Mouse (Mus musculus) forebrain, embryonic 14.5 days (tissue): Measurements from ENCODE around the gene Lyrm7. TPM values are rescaled to one million over a fixed set of nuclear protein-coding genes. Genes with fewer than 3 reads are reported as not detected.

ENCODE experiments used
- ATAC-seq: fragments of 200-750 bp; cut with Nextera tagmentation; 2 replicates; pipeline ENCODE4 v1.8.0; 2017; ENCODE audit warnings: mild to moderate bottlenecking, moderate library complexity
- DNase-seq: peaks from one replicate; pipeline ENCODE4 v3.0.0-alpha.2; 2015; ENCODE audit warnings: low spot score
- H3K27ac ChIP-seq: fragments of 300-500 bp; sonication (generic); 2 replicates; pipeline ENCODE4 v1.5.1; 2014; ENCODE audit warnings: low read depth, mild to moderate bottlenecking, control low read depth, low read length, moderate library complexity
- H3K27me3 ChIP-seq: fragments of 300-500 bp; sonication (generic); replicated peaks from 2 replicates; pipeline ENCODE4 v1.6.1; 2014; ENCODE audit warnings: low read length, control low read depth, mixed read lengths; ENCODE audit not compliant: control insufficient read depth, insufficient read depth
- H3K36me3 ChIP-seq: fragments of 300-500 bp; sonication (generic); 2 replicates; pipeline ENCODE4 v1.6.1; 2014; ENCODE audit warnings: low read length, control low read depth; ENCODE audit not compliant: control insufficient read depth, insufficient read depth
- H3K4me1 ChIP-seq: fragments of 300-500 bp; sonication (generic); 2 replicates; pipeline ENCODE4 v1.6.1; 2014; ENCODE audit warnings: antibody characterized with exemption, low read length, control low read depth; ENCODE audit not compliant: control insufficient read depth, insufficient read depth
- H3K4me2 ChIP-seq: fragments of 300-500 bp; sonication (generic); 2 replicates; pipeline ENCODE4 v1.6.1; 2014; ENCODE audit warnings: mild to moderate bottlenecking, control low read depth, low read length
- H3K4me3 ChIP-seq: fragments of 300-500 bp; sonication (generic); 2 replicates; pipeline ENCODE4 v1.5.1; 2014; ENCODE audit warnings: low read depth, low read length, control low read depth
- H3K9ac ChIP-seq: fragments of 300-500 bp; sonication (generic); 2 replicates; pipeline ENCODE4 v1.6.1; 2014; ENCODE audit warnings: mild to moderate bottlenecking, low read length, control low read depth, moderate library complexity
- H3K9me3 ChIP-seq: fragments of 300-500 bp; sonication (generic); replicated peaks from 2 replicates; pipeline ENCODE4 v1.6.1; 2016; ENCODE audit warnings: low read length, control low read depth, mixed read lengths; ENCODE audit not compliant: control insufficient read depth
- WGBS: fragments of 180-500 bp; shearing (Covaris S2); extraction: QIAGEN DNeasy Blood & Tissue Kit; methylation state at CpG from one replicate; pipeline ENCODE4 v1.1.7; 2014; 5-methylcytosine and 5-hydroxymethylcytosine counted together
- polyA plus RNA-seq: library from polyadenylated mRNA; unstranded; fragments of >200 nt; fragmentation: Nextera tagmentation; extraction: Ambion mirVana; gene quantifications from 2 replicates; pipeline ENCODE4 v1.2.1, GENCODE M21; 2014

The Lyrm7 gene
- 11.4 and 13.2 TPM in 2 replicates for polyA plus RNA-seq

DNA sequence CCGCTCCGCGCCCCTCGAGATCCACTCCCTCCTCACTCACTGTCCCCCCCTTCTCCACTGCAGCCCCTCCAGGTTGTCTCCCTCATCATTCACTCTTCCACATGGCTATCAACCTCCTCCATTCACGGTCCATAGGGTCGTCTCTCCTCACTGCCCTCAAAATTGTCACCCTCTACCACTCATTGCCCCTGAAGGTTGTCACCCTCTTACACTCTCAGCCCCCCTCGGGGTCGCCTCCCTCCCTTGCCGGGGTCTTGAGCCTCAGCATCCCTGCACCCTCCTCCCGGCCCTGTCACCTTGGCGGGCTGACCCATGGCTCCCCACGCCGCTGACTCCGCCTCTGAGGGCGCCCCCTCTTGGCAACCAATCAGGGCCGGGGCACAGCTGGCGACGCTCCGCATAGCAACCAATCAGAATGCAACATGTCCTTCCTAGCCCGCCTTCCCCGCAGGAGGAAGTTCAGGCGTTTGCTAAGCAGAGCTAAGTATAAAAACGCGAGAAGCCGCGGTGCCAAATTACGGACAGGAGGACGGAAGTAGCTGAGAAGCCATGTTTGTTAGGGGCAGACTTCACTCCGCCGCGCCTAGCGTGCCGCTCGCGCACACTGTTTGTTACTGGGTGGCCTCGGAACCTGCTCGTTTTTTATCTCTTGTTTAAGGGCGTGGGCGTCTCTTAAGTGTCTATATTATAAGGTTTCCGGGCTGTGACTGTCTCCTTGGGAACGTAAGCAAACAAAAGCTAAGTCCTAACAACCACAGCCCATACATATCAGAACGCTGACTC is at the start of gene Lyrm7:
TSS of gene Lyrm7 (minus strand) at position 661 of the 783 bp plus-strand sequence.
- DNase-seq (peak; percentile 99), ATAC-seq (peak; percentile 98)
- peak within 1 kb of the TSS; percentile 80 for H3K4me2 ChIP-seq
- H3K27me3 ChIP-seq = no peaks in the 10 kb centered on the region
- H3K4me1 ChIP-seq = peaks cover 4% of the 10 kb centered on the region
- no peaks in the 10 kb centered on the region for H3K9me3 ChIP-seq
- peak within 1 kb of the TSS; percentile 90 for H3K27ac ChIP-seq
- WGBS = under 1% methylated on average over 42 of the region's 42 CpGs
- peak within 1 kb of the TSS; percentile 85 for H3K9ac ChIP-seq
- H3K4me3 ChIP-seq = peak within 1 kb of the TSS; percentile 67
- H3K36me3 ChIP-seq = no peaks in the 10 kb centered on the region

DNA sequence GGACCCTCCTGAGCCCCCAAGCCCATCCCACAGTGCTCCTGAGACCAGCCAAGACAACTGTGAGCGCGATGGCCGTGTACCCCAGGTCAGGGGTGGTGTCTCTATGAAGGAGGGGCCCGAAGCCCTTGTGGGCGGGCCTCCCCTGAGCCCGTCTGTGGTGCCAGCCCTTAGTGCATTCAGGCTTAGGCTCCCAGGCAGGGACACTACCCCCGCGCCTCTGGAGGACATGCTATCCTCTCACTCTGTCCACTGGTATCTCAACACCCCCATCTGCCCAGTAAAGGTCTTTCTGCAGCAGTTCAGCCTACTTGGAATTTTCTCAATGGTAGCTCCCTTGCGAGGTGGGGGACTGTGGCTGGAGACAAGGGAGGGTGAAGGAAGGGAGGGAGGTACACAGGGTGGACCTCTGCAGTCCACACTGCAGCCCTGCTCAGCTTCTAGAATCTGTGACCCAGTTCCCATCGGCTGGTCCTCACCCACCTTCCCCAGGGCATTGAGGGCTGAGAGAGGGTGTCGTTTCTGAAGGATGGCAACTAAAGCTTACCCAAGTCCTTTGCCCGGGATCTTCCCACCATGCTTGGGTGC is 49.5 kb upstream of the Lyrm7 start:
- no peak for ATAC-seq
- Histone ChIP-seq H3K27me3 (no peaks in the 10 kb centered on the region), H3K4me2 (no peak overlapping the region), H3K36me3 (peaks cover 6% of the 10 kb centered on the region; the same call in 1 of the 2 replicates), H3K4me3 (no peak overlapping the region), H3K4me1 (no peaks in the 10 kb centered on the region), H3K9ac (no peak overlapping the region), H3K9me3 (no peaks in the 10 kb centered on the region), H3K27ac (no peak overlapping the region)
- no peak for DNase-seq
- WGBS = 90% methylated on average over 12 of the region's 12 CpGs

DNA sequence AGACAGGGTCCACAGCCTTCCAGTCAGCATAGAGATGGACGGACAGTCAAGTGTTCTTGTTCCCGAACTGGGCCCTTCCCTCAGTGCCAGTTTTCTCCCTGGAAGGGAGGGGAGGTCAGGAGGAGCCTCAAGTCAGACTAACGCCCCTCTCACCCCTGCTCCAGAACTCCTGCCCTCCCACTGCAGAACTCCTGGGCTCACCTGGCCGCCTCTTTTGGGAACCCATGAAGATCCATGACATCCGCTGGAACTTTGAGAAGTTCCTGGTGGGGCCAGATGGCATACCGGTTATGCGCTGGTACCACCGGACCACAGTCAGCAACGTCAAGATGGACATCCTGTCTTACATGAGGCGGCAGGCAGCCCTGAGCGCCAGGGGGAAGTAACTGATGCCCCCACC is 48.6 kb upstream of the Lyrm7 start:
- H3K9ac ChIP-seq = no peak overlapping the region
- ATAC-seq = no peak
- no peak overlapping the region for H3K27ac ChIP-seq
- no peak overlapping the region for H3K4me3 ChIP-seq
- H3K9me3 ChIP-seq = no peaks in the 10 kb centered on the region
- DNase-seq = no peak
- WGBS = 92% methylated on average over 11 of the region's 11 CpGs
- H3K27me3 ChIP-seq = no peaks in the 10 kb centered on the region
- H3K4me2 ChIP-seq = no peak overlapping the region
- no peaks in the 10 kb centered on the region for H3K4me1 ChIP-seq
- peaks cover 3% of the 10 kb centered on the region; the same call in 1 of the 2 replicates for H3K36me3 ChIP-seq

DNA sequence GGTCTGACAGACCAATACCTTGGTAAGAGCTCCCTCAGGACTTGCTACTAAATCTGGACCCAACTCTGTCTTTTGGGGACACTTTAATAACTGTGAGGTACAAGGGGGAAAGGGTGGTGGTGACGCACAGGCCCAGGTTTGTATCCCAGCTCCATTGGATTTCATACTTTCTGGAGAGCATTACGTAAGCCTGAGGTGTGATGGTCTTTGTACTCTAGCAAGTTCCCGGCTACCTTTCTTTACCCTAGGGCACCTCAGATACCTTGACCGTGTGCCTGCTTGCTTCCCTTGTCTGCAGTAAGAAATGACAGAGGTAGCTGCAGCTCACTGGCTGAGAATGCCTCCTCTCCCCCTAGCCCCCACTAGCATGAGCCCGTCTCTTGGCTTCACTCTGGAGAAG is 46.5 kb upstream of the Lyrm7 start:
- Histone ChIP-seq H3K36me3 (peaks cover 3% of the 10 kb centered on the region; the same call in 1 of the 2 replicates), H3K9ac (no peak overlapping the region), H3K4me1 (peaks cover 6% of the 10 kb centered on the region), H3K4me3 (no peak overlapping the region), H3K27me3 (no peaks in the 10 kb centered on the region), H3K9me3 (no peaks in the 10 kb centered on the region), H3K4me2 (no peak overlapping the region), H3K27ac (no peak overlapping the region)
- 92% methylated on average over 5 of the region's 5 CpGs for WGBS
- ATAC-seq (no peak), DNase-seq (no peak)

DNA sequence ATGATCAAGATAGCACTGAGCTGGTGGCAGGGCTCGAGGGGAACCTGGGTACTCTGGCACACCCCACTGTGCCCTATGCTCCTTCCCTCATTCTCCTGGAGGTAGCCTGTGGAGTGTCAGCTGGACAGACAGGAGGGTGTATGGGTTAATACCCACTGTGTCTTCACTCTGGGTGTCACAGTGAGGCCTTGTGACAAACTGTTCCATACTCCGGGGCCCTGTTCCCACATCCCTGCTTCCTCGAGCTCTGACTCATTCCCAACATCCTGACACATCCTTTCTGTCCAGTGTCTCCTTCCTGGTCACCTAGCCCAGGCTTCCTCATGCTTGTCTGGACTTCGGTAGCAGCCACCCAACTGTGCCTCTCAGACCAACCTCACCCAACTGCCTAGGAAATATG is 45.8 kb upstream of the Lyrm7 start:
- Histone ChIP-seq H3K27me3 (no peaks in the 10 kb centered on the region), H3K36me3 (peaks cover 3% of the 10 kb centered on the region; the same call in 1 of the 2 replicates), H3K9me3 (no peaks in the 10 kb centered on the region), H3K9ac (no peak overlapping the region), H3K4me1 (peaks cover 7% of the 10 kb centered on the region), H3K4me3 (no peak overlapping the region), H3K27ac (no peak overlapping the region), H3K4me2 (no peak overlapping the region)
- WGBS = 81% methylated on average over 4 of the region's 4 CpGs
- DNase-seq = no peak
- no peak for ATAC-seq

DNA sequence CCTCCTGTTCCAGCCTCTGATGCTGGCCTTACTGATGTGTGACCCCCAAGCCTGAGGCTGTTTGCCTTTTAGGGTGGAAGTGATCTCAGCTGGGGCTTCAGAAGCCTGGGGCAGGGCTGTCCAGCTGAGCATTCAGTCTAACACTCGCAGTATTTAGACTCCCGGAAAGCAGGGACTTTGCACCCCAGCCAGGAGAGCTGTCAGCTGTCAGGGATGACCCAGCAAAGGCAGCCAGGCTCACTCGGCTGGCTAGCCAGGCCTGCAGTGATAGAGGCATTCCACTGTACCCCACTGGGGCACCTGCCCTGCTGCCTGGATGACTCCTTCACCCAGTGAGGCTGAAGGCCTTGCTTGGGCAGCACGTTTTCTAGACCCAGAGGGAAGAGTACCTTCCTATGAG is 45.2 kb upstream of the Lyrm7 start:
- DNase-seq = no peak
- H3K9me3 ChIP-seq = no peaks in the 10 kb centered on the region

DNA sequence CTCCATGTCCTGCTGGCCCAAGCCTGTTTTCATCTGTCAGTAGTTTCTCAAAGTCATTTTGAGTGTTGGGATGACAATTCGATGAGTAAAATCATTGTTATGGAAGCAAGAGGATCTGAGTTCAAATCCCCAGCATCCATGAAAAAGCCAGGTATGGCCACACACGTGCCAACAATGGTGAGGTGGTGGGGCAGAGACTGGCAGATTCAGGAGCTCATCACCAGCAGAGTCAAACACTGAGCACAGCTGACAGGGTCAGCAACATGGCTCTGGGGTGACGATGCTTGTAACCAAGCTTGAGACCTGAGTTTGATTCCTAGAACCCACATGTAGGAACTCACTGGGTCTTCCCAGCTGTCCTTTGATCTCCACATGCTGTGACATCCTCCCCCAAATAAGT is 44.4 kb upstream of the Lyrm7 start:
- Histone ChIP-seq H3K36me3 (no peaks in the 10 kb centered on the region), H3K4me3 (no peak overlapping the region), H3K4me2 (no peak overlapping the region), H3K9ac (no peak overlapping the region), H3K27me3 (no peaks in the 10 kb centered on the region), H3K4me1 (peaks cover 7% of the 10 kb centered on the region), H3K9me3 (no peaks in the 10 kb centered on the region), H3K27ac (no peak overlapping the region)
- ATAC-seq (no peak), DNase-seq (no peak)
- 85% methylated on average over 3 of the region's 3 CpGs for WGBS

More for the DNA sequence above, 45.2 kb upstream of the Lyrm7 start:
- Histone ChIP-seq H3K27me3 (no peaks in the 10 kb centered on the region), H3K36me3 (peaks cover 3% of the 10 kb centered on the region; the same call in 1 of the 2 replicates), H3K9ac (no peak overlapping the region), H3K4me1 (peaks cover 7% of the 10 kb centered on the region), H3K27ac (no peak overlapping the region), H3K4me3 (no peak overlapping the region), H3K4me2 (no peak overlapping the region)
- ATAC-seq = no peak
- WGBS = 74% methylated on average over 4 of the region's 4 CpGs

DNA sequence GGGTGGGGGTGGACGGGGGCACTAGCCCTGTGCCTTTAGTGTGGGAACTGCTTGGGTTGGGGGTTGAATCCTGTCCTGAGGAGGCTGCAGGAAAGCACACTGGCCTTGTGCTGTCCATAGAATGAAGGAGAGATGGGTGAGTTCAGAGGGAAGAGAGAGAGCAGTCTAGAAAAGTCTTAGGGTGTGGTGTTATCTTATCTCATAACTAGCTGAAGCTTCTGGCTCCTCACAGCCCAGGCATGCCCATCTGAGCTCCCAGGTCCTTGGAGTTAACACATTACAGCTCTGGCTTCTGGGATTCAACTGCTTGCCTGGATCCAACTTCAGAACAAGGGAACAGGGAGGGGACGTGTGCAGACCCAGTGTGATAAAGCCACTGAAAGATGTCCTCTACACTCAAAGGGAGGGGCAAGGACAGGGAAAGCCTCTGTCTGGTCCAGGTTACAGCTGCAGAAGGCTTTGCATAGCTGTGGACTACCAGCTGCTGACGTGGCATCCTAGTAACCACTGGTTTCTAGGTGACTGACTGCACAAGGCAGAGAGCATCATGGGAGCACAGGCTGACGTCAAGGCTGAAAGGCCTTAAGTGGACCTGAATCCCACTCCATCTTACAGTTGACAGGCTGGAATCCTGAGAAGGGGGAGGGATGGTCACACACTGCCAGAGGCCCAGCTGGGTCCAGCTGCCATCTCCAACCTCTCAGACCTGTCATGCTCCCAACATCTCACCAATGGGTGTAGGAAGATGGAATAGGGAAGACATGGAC is 43.4 kb upstream of the Lyrm7 start:
- Histone ChIP-seq H3K27ac (no peak overlapping the region), H3K9ac (no peak overlapping the region), H3K4me1 (peaks cover 7% of the 10 kb centered on the region), H3K4me3 (no peak overlapping the region), H3K4me2 (no peak overlapping the region), H3K27me3 (no peaks in the 10 kb centered on the region), H3K9me3 (no peaks in the 10 kb centered on the region), H3K36me3 (no peaks in the 10 kb centered on the region)
- WGBS = 53% methylated on average over 4 of the region's 4 CpGs
- DNase-seq (no peak), ATAC-seq (peak; percentile 18; the same call in 1 of the 2 replicates)
